Mouse (Mus musculus) CD8-positive naive resting alpha-beta T cell, adult 2 months (primary cell): ENCODE data around the gene Rps6kl1.
"Not testable (repeated sequence)": the region's sequence is repeated elsewhere in the genome, so short reads cannot be mapped to it uniquely, and the experiment has no call there.

Source experiments
- DNase-seq, 2 experiments: peaks; one replicate each; pipeline ENCODE4 v3.0.0; 2022; ENCODE audit warnings: low read depth in 2 of 2, low spot score in 2 of 2

Gene Rps6kl1

GRCm38 (mm10) chr12:85175926-85176845 is 25.1 kb upstream of the Rps6kl1 start:
- no peak for DNase-seq

- no peak for DNase-seq
Observed at GRCm38 (mm10) chr12:85175087-85175675, 24.1 kb upstream of the Rps6kl1 start.

- no peak for DNase-seq
Observed at GRCm38 (mm10) chr12:85174016-85174415, 23.0 kb upstream of the Rps6kl1 start.

- no peak for DNase-seq
Observed at GRCm38 (mm10) chr12:85170948-85171307, 19.9 kb upstream of the Rps6kl1 start.

GRCm38 (mm10) chr12:85170284-85170947 is 19.4 kb upstream of the Rps6kl1 start:
- no peak for DNase-seq

- no peak for DNase-seq
Observed at GRCm38 (mm10) chr12:85169877-85170276, 18.8 kb upstream of the Rps6kl1 start.

- peak; percentile 78 to 79 for DNase-seq
Observed at GRCm38 (mm10) chr12:85169117-85169858, 18.2 kb upstream of the Rps6kl1 start.

- no peak for DNase-seq
Observed at GRCm38 (mm10) chr12:85166631-85167030, 15.6 kb upstream of the Rps6kl1 start.

GRCm38 (mm10) chr12:85164996-85165395 is 13.9 kb upstream of the Rps6kl1 start:
- no peak for DNase-seq

GRCm38 (mm10) chr12:85159592-85159991 is 8.5 kb upstream of the Rps6kl1 start:
- no peak for DNase-seq

- DNase-seq, result no peak
Observed at GRCm38 (mm10) chr12:85158801-85159200, 7.7 kb upstream of the Rps6kl1 start.

- no peak for DNase-seq
Observed at GRCm38 (mm10) chr12:85157797-85158460, 6.9 kb upstream of the Rps6kl1 start.

- no peak for DNase-seq
Observed at GRCm38 (mm10) chr12:85156324-85156723, 5.3 kb upstream of the Rps6kl1 start.

GRCm38 (mm10) chr12:85153011-85153410 is 1.9 kb upstream of the Rps6kl1 start:
- no peak for DNase-seq

- DNase-seq, result no peak
Observed at GRCm38 (mm10) chr12:85150321-85151001, 603 bp downstream of the Rps6kl1 start.

GRCm38 (mm10) chr12:85146881-85147280 is 4.2 kb downstream of the Rps6kl1 start:
- no peak for DNase-seq

GRCm38 (mm10) chr12:85146355-85146754 is 4.7 kb downstream of the Rps6kl1 start:
- no peak for DNase-seq

- no peak for DNase-seq
Observed at GRCm38 (mm10) chr12:85145630-85146029, 5.4 kb downstream of the Rps6kl1 start.

- no peak for DNase-seq
Observed at GRCm38 (mm10) chr12:85144821-85145220, 6.2 kb downstream of the Rps6kl1 start.

GRCm38 (mm10) chr12:85144276-85144675 is 6.8 kb downstream of the Rps6kl1 start:
- DNase-seq, result not testable (repeated sequence)
